Mouse (Mus musculus) hindbrain, embryonic 16.5 days (tissue): Measurements from ENCODE around the gene Epha5. TPM values are rescaled to one million over a fixed set of nuclear protein-coding genes. Genes with fewer than 3 reads are reported as not detected.

ENCODE experiments used
- ATAC-seq: fragments of 200-750 bp; cut with Nextera tagmentation; 2 replicates; pipeline ENCODE4 v1.8.0; 2017; ENCODE audit warnings: moderate TSS enrichment, moderate library complexity
- H3K27ac ChIP-seq: fragments of 300-500 bp; sonication (generic); 2 replicates; pipeline ENCODE4 v1.5.1; 2014; ENCODE audit warnings: low read depth, mild to moderate bottlenecking, control low read depth, low read length, moderate library complexity
- H3K27me3 ChIP-seq: fragments of 300-500 bp; sonication (generic); replicated peaks from 2 replicates; pipeline ENCODE4 v1.6.1; 2014; ENCODE audit warnings: low read length; ENCODE audit not compliant: control insufficient read depth, insufficient read depth
- H3K36me3 ChIP-seq: fragments of 300-500 bp; sonication (generic); 2 replicates; pipeline ENCODE4 v1.6.1; 2014; ENCODE audit warnings: mild to moderate bottlenecking, low read length, moderate library complexity, mixed read lengths; ENCODE audit not compliant: control insufficient read depth, insufficient read depth
- H3K4me1 ChIP-seq: fragments of 300-500 bp; sonication (generic); 2 replicates; pipeline ENCODE4 v1.6.1; 2014; ENCODE audit warnings: low read depth, low read length; ENCODE audit not compliant: control insufficient read depth, insufficient read depth
- H3K4me2 ChIP-seq: fragments of 300-500 bp; sonication (generic); 2 replicates; pipeline ENCODE4 v1.6.1; 2014; ENCODE audit warnings: mild to moderate bottlenecking, low read length, control low read depth, moderate library complexity
- H3K4me3 ChIP-seq: fragments of 300-500 bp; sonication (generic); 2 replicates; pipeline ENCODE4 v1.5.1; 2014; ENCODE audit warnings: mild to moderate bottlenecking, low read length, control low read depth, moderate library complexity
- H3K9ac ChIP-seq: fragments of 300-500 bp; sonication (generic); 2 replicates; pipeline ENCODE4 v1.6.1; 2014; ENCODE audit warnings: low read depth, mild to moderate bottlenecking, control low read depth, low read length, moderate library complexity
- H3K9me3 ChIP-seq: fragments of 300-500 bp; sonication (generic); 2 replicates; pipeline ENCODE4 v1.6.1; 2014; ENCODE audit warnings: mild to moderate bottlenecking, low read length, moderate library complexity; ENCODE audit not compliant: control insufficient read depth
- WGBS: fragments of 180-500 bp; shearing (Covaris S2); extraction: QIAGEN DNeasy Blood & Tissue Kit; methylation state at CpG from one replicate; pipeline ENCODE4 v1.1.7; 2014; 5-methylcytosine and 5-hydroxymethylcytosine counted together
- polyA plus RNA-seq: library from polyadenylated mRNA; unstranded; fragments of >200 nt; fragmentation: Nextera tagmentation; extraction: Ambion mirVana; gene quantifications from 2 replicates; pipeline ENCODE4 v1.2.1, GENCODE M21; 2015

Gene Epha5
- polyA plus RNA-seq, 1 experiment from 2014 or later, result 72.7 TPM

DNA sequence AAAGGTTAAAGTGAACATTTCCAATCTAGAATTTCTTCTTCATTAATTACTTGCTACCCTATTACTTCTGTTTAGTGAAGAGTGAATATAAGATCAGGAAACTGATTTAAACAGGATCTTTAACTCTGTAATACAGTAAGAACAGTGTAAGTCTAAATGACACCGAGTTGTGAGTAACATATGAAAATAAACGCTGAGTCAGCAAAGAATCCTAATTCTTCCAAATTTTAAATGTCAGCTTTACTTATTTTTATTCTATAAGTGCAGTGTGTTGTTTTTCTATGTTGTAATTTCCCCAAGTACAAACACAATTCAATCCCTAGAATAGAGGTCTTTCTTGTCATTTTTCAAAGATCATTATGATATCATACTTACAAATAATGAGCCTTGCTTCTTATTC, 363.3 kb downstream of the Epha5 start:
- no peaks in the 10 kb centered on the region for H3K36me3 ChIP-seq
- no peak overlapping the region for H3K9ac ChIP-seq
- no peak overlapping the region for H3K4me3 ChIP-seq
- no peaks in the 10 kb centered on the region for H3K4me1 ChIP-seq
- no peaks in the 10 kb centered on the region for H3K27me3 ChIP-seq
- no peak overlapping the region for H3K27ac ChIP-seq
- H3K4me2 ChIP-seq, result no peak overlapping the region
- no peaks in the 10 kb centered on the region for H3K9me3 ChIP-seq
- WGBS, result 83% methylated on average over 2 of the region's 2 CpGs
- ATAC-seq, result no peak

DNA sequence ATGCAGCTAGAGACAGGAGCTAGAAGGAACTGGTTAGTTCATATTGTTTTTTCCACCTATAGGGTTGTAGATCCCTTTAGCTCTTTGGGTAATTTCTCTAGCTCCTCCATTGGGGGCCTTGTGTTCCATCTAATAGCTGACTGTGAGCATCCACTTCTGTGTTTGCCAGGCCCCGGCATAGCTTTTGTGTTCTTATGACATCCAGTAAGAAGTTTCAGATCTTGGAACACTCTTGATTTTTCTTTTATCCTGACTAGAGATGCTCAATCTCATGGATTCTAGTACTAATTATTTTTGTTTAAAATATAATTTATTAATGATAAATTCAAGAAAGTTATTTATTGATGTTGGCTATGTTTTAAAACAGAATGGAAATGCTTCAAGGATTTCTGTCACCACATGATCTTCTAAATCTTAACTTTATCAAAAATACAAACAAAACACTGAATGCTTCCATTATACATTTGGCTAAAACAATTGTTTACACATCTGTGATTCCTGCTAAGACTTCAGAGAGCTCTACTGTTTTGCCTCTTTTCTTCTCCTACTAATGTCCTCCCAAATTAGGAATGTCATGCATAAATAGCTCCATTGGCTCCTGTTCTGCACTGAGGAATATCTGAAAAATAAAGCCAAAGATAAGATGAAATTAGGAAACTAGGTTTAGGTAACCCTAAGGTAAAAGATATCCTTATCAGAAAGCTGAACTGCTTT, 379.8 kb downstream of the Epha5 start:
- 94% methylated on average over 1 of the region's 1 CpGs for WGBS

More for the DNA sequence above, 379.8 kb downstream of the Epha5 start:
- H3K4me3 ChIP-seq, result no peak overlapping the region
- no peaks in the 10 kb centered on the region for H3K36me3 ChIP-seq
- H3K9ac ChIP-seq, result no peak overlapping the region
- H3K4me1 ChIP-seq, result no peaks in the 10 kb centered on the region
- no peaks in the 10 kb centered on the region for H3K27me3 ChIP-seq
- no peak overlapping the region for H3K4me2 ChIP-seq
- ATAC-seq, result no peak
- H3K9me3 ChIP-seq, result no peaks in the 10 kb centered on the region
- no peak overlapping the region for H3K27ac ChIP-seq
